Mouse (Mus musculus): ENCODE measurements around the gene Aqp11.

GRCm38 (mm10) chr7:97725401-97725800, 12.7 kb downstream of the Aqp11 start:
- no peak for TF ChIP-seq POLR2A (IDR thresholded peaks at IDR 0.05; ENCODE audit: extremely low read depth, insufficient read depth, low read length)
- TF ChIP-seq CTCF (IDR thresholded peaks at IDR 0.05; ENCODE audit: extremely low read depth, insufficient read depth, low read length) = no peak

All from cortical plate, adult 2 months (tissue).